Mouse (Mus musculus): ENCODE data around the gene Ntm.

GRCm38 (mm10) chr9:29642997-29643657, 319.8 kb downstream of the Ntm start:
- TF ChIP-seq POLR2A (IDR thresholded peaks at IDR 0.05; ENCODE audit: control insufficient read depth, low read depth, low read length) (no peak), CTCF (IDR thresholded peaks at IDR 0.05; ENCODE audit: control insufficient read depth, insufficient read depth, insufficient replicate concordance, low read depth, low read length) (peak; percentile 80)
